Mouse (Mus musculus) right cerebral cortex, postnatal 4 days (tissue): ENCODE data around the gene Tbata.

Experiments used
- DNase-seq: peaks from one replicate; pipeline ENCODE4 v3.0.0-alpha.2; 2022

Tbata gene

GRCm38 (mm10) chr10:61171654-61172053 lies at the start of gene Tbata:
Gene Tbata, plus strand, starts transcription at chr10:61171954.
- no peak for DNase-seq

GRCm38 (mm10) chr10:61123276-61123913 lies 48.4 kb upstream of the Tbata start:
- no peak for DNase-seq

GRCm38 (mm10) chr10:61124462-61124861 lies 47.3 kb upstream of the Tbata start:
- DNase-seq = no peak

GRCm38 (mm10) chr10:61128701-61129365 lies 42.9 kb upstream of the Tbata start:
- DNase-seq = no peak

- DNase-seq = no peak
Measured at GRCm38 (mm10) chr10:61130959-61131358, 40.8 kb upstream of the Tbata start.

GRCm38 (mm10) chr10:61134041-61134440 lies 37.7 kb upstream of the Tbata start:
- DNase-seq = no peak

- DNase-seq = no peak
Measured at GRCm38 (mm10) chr10:61135226-61135839, 36.4 kb upstream of the Tbata start.

- DNase-seq = no peak
Measured at GRCm38 (mm10) chr10:61137567-61137966, 34.2 kb upstream of the Tbata start.

GRCm38 (mm10) chr10:61143343-61143742 lies 28.4 kb upstream of the Tbata start:
- no peak for DNase-seq

- no peak for DNase-seq
Measured at GRCm38 (mm10) chr10:61145766-61146118, 26.0 kb upstream of the Tbata start.

- DNase-seq = peak; percentile 69
Measured at GRCm38 (mm10) chr10:61146119-61146806, 25.5 kb upstream of the Tbata start.

- DNase-seq = peak; percentile 27
Measured at GRCm38 (mm10) chr10:61146807-61147156, 25.0 kb upstream of the Tbata start.

- DNase-seq = peak; percentile 94
Measured at GRCm38 (mm10) chr10:61147157-61148040, 24.4 kb upstream of the Tbata start, which contains the start of gene Sgpl1. Gene Sgpl1, minus strand, starts transcription at chr10:61147703.

- DNase-seq = no peak
Measured at GRCm38 (mm10) chr10:61149476-61149875, 22.3 kb upstream of the Tbata start.

- DNase-seq = no peak
Measured at GRCm38 (mm10) chr10:61150616-61151015, 21.1 kb upstream of the Tbata start.

GRCm38 (mm10) chr10:61152131-61152530 lies 19.6 kb upstream of the Tbata start:
- DNase-seq = no peak

- no peak for DNase-seq
Measured at GRCm38 (mm10) chr10:61155611-61156010, 16.1 kb upstream of the Tbata start.

GRCm38 (mm10) chr10:61156453-61156852 lies 15.3 kb upstream of the Tbata start:
- DNase-seq = no peak

GRCm38 (mm10) chr10:61158594-61158993 lies 13.2 kb upstream of the Tbata start:
- DNase-seq = no peak

GRCm38 (mm10) chr10:61160089-61160488 lies 11.7 kb upstream of the Tbata start:
- no peak for DNase-seq

- DNase-seq = no peak
Measured at GRCm38 (mm10) chr10:61160671-61161070, 11.1 kb upstream of the Tbata start.

- DNase-seq = no peak
Measured at GRCm38 (mm10) chr10:61162366-61162765, 9.4 kb upstream of the Tbata start.
